Mouse (Mus musculus) neural tube, embryonic 15.5 days (tissue): ENCODE data around the gene Dcun1d3. TPM values are rescaled to one million over a fixed set of nuclear protein-coding genes. Genes with fewer than 3 reads are reported as not detected.

Experiments
- ATAC-seq: fragments of 200-750 bp; cut with Nextera tagmentation; 2 replicates; pipeline ENCODE4 v1.8.0; 2017; ENCODE audit warnings: mild to moderate bottlenecking, moderate TSS enrichment, moderate library complexity; ENCODE audit not compliant: low FRiP score
- H3K27ac ChIP-seq: fragments of 300-500 bp; sonication (generic); replicated peaks from 2 replicates; pipeline ENCODE4 v1.5.1; 2015; ENCODE audit warnings: mild to moderate bottlenecking, inconsistent platforms
- H3K27me3 ChIP-seq: fragments of 300-500 bp; sonication (generic); replicated peaks from 2 replicates; pipeline ENCODE4 v1.6.1; 2015; ENCODE audit warnings: inconsistent platforms
- H3K36me3 ChIP-seq: fragments of 300-500 bp; sonication (generic); 2 replicates; pipeline ENCODE4 v1.6.1; 2015; ENCODE audit warnings: inconsistent platforms
- H3K4me1 ChIP-seq: fragments of 300-500 bp; sonication (generic); 2 replicates; pipeline ENCODE4 v1.6.1; 2015; ENCODE audit warnings: inconsistent platforms
- H3K4me2 ChIP-seq: fragments of 300-500 bp; sonication (generic); 2 replicates; pipeline ENCODE4 v1.6.1; 2015; ENCODE audit warnings: inconsistent platforms, mild to moderate bottlenecking, moderate library complexity
- H3K4me3 ChIP-seq: fragments of 300-500 bp; sonication (generic); replicated peaks from 2 replicates; pipeline ENCODE4 v1.5.1; 2015; ENCODE audit warnings: mild to moderate bottlenecking, inconsistent platforms
- H3K9ac ChIP-seq: fragments of 300-500 bp; sonication (generic); replicated peaks from 2 replicates; pipeline ENCODE4 v1.6.1; 2015; ENCODE audit warnings: mild to moderate bottlenecking, inconsistent platforms
- H3K9me3 ChIP-seq: fragments of 300-500 bp; sonication (generic); replicated peaks from 2 replicates; pipeline ENCODE4 v1.6.1; 2016; ENCODE audit warnings: inconsistent platforms
- WGBS: fragments of 180-500 bp; shearing (Covaris S2); methylation state at CpG from one replicate; pipeline ENCODE4 v1.1.7; 2015; ENCODE audit warnings: mixed read lengths; 5-methylcytosine and 5-hydroxymethylcytosine counted together
- polyA plus RNA-seq: library from polyadenylated mRNA; unstranded; fragments of >200 nt; fragmentation: Nextera tagmentation; extraction: Ambion mirVana; gene quantifications from 2 replicates; pipeline ENCODE4 v1.2.1, GENCODE M21; 2015

Gene Dcun1d3
- polyA plus RNA-seq, 1 experiment from 2014 or later: 18.1 TPM

- Histone ChIP-seq H3K4me2 (no peak overlapping the region), H3K27me3 (no peaks in the 10 kb centered on the region), H3K36me3 (no peaks in the 10 kb centered on the region), H3K4me3 (no peak overlapping the region), H3K4me1 (peaks cover 39% of the 10 kb centered on the region), H3K9ac (no peak overlapping the region), H3K9me3 (no peaks in the 10 kb centered on the region), H3K27ac (no peak overlapping the region; the same call in 1 of the 2 replicates)
- ATAC-seq: no peak
- 94% methylated on average over 8 of the region's 8 CpGs for WGBS
Measured at GRCm38 (mm10) chr7:119897521-119898109, 1.5 kb upstream of the Dcun1d3 start.

- Histone ChIP-seq H3K4me2 (peak overlapping the region; percentile 78), H3K27me3 (no peaks in the 10 kb centered on the region), H3K27ac (peak overlapping the region; percentile 96), H3K9me3 (no peaks in the 10 kb centered on the region), H3K4me3 (peak overlapping the region; percentile 79), H3K36me3 (no peaks in the 10 kb centered on the region), H3K9ac (peak overlapping the region; percentile 92), H3K4me1 (peaks cover 47% of the 10 kb centered on the region)
- 0% methylated on average over 15 of the region's 15 CpGs for WGBS
- ATAC-seq: peak; percentile 67
Measured at GRCm38 (mm10) chr7:119894818-119895544, 1.1 kb downstream of the Dcun1d3 start.

GRCm38 (mm10) chr7:119892742-119893141 lies 3.4 kb downstream of the Dcun1d3 start:
- Histone ChIP-seq H3K9ac (no peak overlapping the region), H3K27me3 (no peaks in the 10 kb centered on the region), H3K36me3 (no peaks in the 10 kb centered on the region), H3K4me2 (no peak overlapping the region), H3K4me3 (no peak overlapping the region), H3K27ac (no peak overlapping the region), H3K9me3 (no peaks in the 10 kb centered on the region), H3K4me1 (peaks cover 44% of the 10 kb centered on the region)
- no peak for ATAC-seq
- 97% methylated on average over 4 of the region's 4 CpGs for WGBS

GRCm38 (mm10) chr7:119892198-119892597 lies 3.9 kb downstream of the Dcun1d3 start:
- H3K4me1 ChIP-seq: peaks cover 38% of the 10 kb centered on the region
- 90% methylated on average over 1 of the region's 1 CpGs for WGBS
- H3K36me3 ChIP-seq: no peaks in the 10 kb centered on the region
- no peaks in the 10 kb centered on the region for H3K27me3 ChIP-seq
- no peak overlapping the region for H3K27ac ChIP-seq
- H3K9ac ChIP-seq: no peak overlapping the region
- H3K4me2 ChIP-seq: no peak overlapping the region
- H3K9me3 ChIP-seq: no peaks in the 10 kb centered on the region
- no peak for ATAC-seq
- H3K4me3 ChIP-seq: no peak overlapping the region

- Histone ChIP-seq H3K9ac (no peak overlapping the region), H3K36me3 (0 out of 2 replicates have a peak, but pooled peaks cover 4% of the 10 kb centered on the region), H3K4me1 (0 out of 2 replicates have a peak, but pooled peaks cover 8% of the 10 kb centered on the region), H3K27me3 (no peaks in the 10 kb centered on the region), H3K4me2 (no peak overlapping the region), H3K27ac (no peak overlapping the region), H3K4me3 (no peak overlapping the region), H3K9me3 (no peaks in the 10 kb centered on the region)
- ATAC-seq: no peak
- 95% methylated on average over 4 of the region's 4 CpGs for WGBS
Measured at GRCm38 (mm10) chr7:119887887-119888286, 8.2 kb downstream of the Dcun1d3 start.

- Histone ChIP-seq H3K36me3 (peaks cover 6% of the 10 kb centered on the region), H3K4me2 (no peak overlapping the region), H3K27me3 (no peaks in the 10 kb centered on the region), H3K27ac (no peak overlapping the region), H3K9ac (no peak overlapping the region), H3K4me1 (no peaks in the 10 kb centered on the region), H3K4me3 (no peak overlapping the region), H3K9me3 (no peaks in the 10 kb centered on the region)
- WGBS: 93% methylated on average over 2 of the region's 2 CpGs
- no peak for ATAC-seq
Measured at GRCm38 (mm10) chr7:119881229-119881628, 14.9 kb downstream of the Dcun1d3 start.

- H3K4me2 ChIP-seq: no peak overlapping the region
- no peak overlapping the region for H3K4me3 ChIP-seq
- no peaks in the 10 kb centered on the region for H3K27me3 ChIP-seq
- no peak overlapping the region for H3K9ac ChIP-seq
- WGBS: 92% methylated on average over 5 of the region's 5 CpGs
- no peak for ATAC-seq
- no peaks in the 10 kb centered on the region for H3K9me3 ChIP-seq
- H3K36me3 ChIP-seq: peaks cover 6% of the 10 kb centered on the region
- no peak overlapping the region for H3K27ac ChIP-seq
- H3K4me1 ChIP-seq: no peaks in the 10 kb centered on the region
Measured at GRCm38 (mm10) chr7:119880345-119880744, 15.8 kb downstream of the Dcun1d3 start.

GRCm38 (mm10) chr7:119879171-119879570 lies 16.9 kb downstream of the Dcun1d3 start:
- 91% methylated on average over 4 of the region's 4 CpGs for WGBS
- Histone ChIP-seq H3K9ac (no peak overlapping the region), H3K4me2 (no peak overlapping the region), H3K27me3 (no peaks in the 10 kb centered on the region), H3K27ac (no peak overlapping the region), H3K36me3 (peaks cover 6% of the 10 kb centered on the region), H3K4me1 (no peaks in the 10 kb centered on the region), H3K4me3 (no peak overlapping the region), H3K9me3 (no peaks in the 10 kb centered on the region)
- ATAC-seq: no peak

DNA sequence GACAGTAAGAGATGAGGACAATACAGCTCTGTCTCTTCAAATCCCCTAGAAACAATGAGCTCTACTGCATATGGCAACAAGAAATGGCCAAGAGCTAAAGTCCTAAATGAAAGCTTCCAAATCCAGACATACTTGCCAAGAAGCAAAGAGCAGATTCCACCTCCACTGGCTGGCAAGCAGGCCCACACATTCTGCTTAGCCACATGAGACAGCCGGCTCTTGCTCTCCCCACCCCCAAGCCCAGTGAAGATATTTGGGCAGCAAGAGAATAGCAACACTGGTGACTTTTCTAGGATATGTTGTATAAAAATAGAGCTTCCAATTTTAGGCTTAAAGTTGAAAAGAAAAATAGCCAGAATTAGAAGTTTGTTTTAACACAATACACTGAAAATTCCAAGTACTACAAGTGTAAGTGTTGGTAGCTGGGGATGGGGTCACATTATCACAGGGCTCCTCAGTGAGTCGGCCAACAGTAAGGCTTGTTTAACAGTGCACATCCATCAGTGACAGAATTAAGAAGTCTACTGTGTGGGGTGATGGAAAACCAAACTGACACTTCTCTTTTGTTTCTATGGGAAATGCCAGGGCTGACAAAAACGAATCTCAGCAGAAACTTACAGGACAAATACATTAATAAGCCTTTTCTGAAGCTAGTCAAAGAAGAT lies 20.2 kb downstream of the Dcun1d3 start:
- Histone ChIP-seq H3K27me3 (no peaks in the 10 kb centered on the region), H3K9ac (no peak overlapping the region), H3K9me3 (no peaks in the 10 kb centered on the region), H3K4me3 (no peak overlapping the region), H3K4me2 (no peak overlapping the region), H3K27ac (no peak overlapping the region), H3K4me1 (no peaks in the 10 kb centered on the region), H3K36me3 (peaks cover 8% of the 10 kb centered on the region)
- no peak for ATAC-seq
- 60% methylated on average over 3 of the region's 3 CpGs for WGBS

- Histone ChIP-seq H3K27ac (no peak overlapping the region), H3K27me3 (no peaks in the 10 kb centered on the region), H3K9ac (no peak overlapping the region), H3K4me3 (no peak overlapping the region), H3K9me3 (no peaks in the 10 kb centered on the region), H3K4me1 (no peaks in the 10 kb centered on the region), H3K4me2 (no peak overlapping the region), H3K36me3 (peaks cover 7% of the 10 kb centered on the region; the same call in 1 of the 2 replicates)
- ATAC-seq: no peak
- 44% methylated on average over 2 of the region's 2 CpGs for WGBS
Measured at GRCm38 (mm10) chr7:119873050-119873449, 23.0 kb downstream of the Dcun1d3 start.

GRCm38 (mm10) chr7:119872204-119872603 lies 23.9 kb downstream of the Dcun1d3 start:
- Histone ChIP-seq H3K36me3 (peaks cover 5% of the 10 kb centered on the region; the same call in 1 of the 2 replicates), H3K4me1 (no peaks in the 10 kb centered on the region), H3K9me3 (no peaks in the 10 kb centered on the region), H3K4me3 (no peak overlapping the region), H3K27me3 (no peaks in the 10 kb centered on the region), H3K9ac (no peak overlapping the region), H3K27ac (no peak overlapping the region), H3K4me2 (no peak overlapping the region)
- 96% methylated on average over 4 of the region's 4 CpGs for WGBS
- ATAC-seq: no peak

DNA sequence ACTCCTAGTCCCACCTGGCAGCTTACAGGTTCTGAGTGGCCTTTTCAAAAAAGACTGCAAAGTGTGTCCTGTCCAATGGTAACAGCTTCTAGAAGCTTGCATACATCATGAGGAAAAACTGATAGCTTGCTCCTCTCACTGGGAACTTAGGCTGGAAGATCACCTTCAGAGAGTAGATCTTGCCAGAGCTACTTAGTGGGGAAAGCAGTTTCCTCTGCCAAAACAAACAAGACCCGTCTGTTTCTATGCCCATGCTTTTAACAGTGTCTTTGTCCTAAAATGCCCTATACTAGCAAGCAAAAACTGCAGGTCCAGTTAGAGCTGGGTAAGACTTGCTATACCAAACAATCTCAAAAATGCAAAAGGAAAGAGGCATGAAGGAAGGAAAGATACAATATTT lies 30.0 kb downstream of the Dcun1d3 start:
- 45% methylated on average over 1 of the region's 1 CpGs for WGBS
- H3K4me3 ChIP-seq: no peak overlapping the region
- H3K4me1 ChIP-seq: peaks cover 9% of the 10 kb centered on the region
- no peaks in the 10 kb centered on the region for H3K9me3 ChIP-seq
- H3K4me2 ChIP-seq: no peak overlapping the region
- no peak overlapping the region for H3K9ac ChIP-seq
- H3K27me3 ChIP-seq: no peaks in the 10 kb centered on the region
- H3K27ac ChIP-seq: no peak overlapping the region
- ATAC-seq: no peak
- H3K36me3 ChIP-seq: peaks cover 3% of the 10 kb centered on the region; the same call in 1 of the 2 replicates
